Mouse (Mus musculus) heart, postnatal 4 days (tissue): ENCODE data around the gene Hist1h1d. TPM values are rescaled to one million over a fixed set of nuclear protein-coding genes. Genes with fewer than 3 reads are reported as not detected.
A peak's percentile ranks its signal among the peaks of the same experiment; 100 is the strongest.
"Not testable (repeated sequence)": the region's sequence is repeated elsewhere in the genome, so short reads cannot be mapped to it uniquely, and the experiment has no call there.

Experiments used
- DNase-seq: peaks from one replicate; pipeline ENCODE4 v3.0.0; 2021
- total RNA-seq, 2 experiments: library from RNA; stranded (reverse); gene quantifications; 2 replicates each; pipeline ENCODE4 v1.2.3; 2021

The Hist1h1d gene
- total RNA-seq, 2 experiments from 2014 or later = 40.0 to 43.0 TPM

GRCm38 (mm10) chr13:23530181-23530900 lies 22.7 kb upstream of the Hist1h1d start:
- peak; percentile 73 for DNase-seq

- DNase-seq = peak; percentile 97
Observed at GRCm38 (mm10) chr13:23530901-23531875, 21.9 kb upstream of the Hist1h1d start, which contains the start of gene Hist1h4h. TSS of gene Hist1h4h (plus strand) at chr13:23531050.

DNA sequence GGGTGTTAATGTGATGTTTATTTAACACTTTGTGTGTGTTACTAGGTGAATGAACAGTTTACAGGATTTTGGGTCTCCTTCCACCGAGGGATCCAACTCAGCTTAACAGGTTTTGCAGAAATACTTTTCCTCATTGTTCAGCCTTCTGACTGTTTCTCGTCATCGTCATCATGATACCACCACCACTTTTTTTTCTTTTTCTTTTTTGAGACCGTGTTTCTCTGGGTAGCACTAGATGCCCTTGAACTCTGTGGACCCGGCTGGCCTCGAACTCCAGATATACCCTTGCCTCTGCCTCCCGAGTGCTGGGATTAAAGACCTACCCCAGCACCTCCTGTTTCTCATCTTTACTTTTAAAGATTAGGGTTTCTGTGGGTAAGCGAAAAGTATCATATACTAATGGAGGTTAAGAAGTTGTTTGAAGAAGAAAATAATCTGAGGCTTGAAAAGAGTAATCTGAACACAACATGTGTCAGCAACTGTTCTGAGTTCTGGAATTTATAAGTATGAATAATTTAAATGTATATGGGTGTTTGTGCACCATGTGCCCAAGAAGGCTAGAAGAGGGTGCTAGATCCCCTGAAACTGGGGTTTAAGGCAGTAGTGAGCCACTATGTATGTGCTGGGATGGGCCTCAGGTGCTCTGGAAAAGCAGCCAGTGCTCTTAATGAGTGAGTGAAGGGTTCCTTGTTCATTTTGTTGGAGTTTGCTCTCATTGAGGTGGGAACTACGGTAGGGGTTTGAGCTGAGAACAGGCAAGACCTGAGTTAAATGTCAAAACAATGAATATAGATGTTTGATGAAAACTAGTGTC lies 20.6 kb upstream of the Hist1h1d start:
- DNase-seq = no peak

DNA sequence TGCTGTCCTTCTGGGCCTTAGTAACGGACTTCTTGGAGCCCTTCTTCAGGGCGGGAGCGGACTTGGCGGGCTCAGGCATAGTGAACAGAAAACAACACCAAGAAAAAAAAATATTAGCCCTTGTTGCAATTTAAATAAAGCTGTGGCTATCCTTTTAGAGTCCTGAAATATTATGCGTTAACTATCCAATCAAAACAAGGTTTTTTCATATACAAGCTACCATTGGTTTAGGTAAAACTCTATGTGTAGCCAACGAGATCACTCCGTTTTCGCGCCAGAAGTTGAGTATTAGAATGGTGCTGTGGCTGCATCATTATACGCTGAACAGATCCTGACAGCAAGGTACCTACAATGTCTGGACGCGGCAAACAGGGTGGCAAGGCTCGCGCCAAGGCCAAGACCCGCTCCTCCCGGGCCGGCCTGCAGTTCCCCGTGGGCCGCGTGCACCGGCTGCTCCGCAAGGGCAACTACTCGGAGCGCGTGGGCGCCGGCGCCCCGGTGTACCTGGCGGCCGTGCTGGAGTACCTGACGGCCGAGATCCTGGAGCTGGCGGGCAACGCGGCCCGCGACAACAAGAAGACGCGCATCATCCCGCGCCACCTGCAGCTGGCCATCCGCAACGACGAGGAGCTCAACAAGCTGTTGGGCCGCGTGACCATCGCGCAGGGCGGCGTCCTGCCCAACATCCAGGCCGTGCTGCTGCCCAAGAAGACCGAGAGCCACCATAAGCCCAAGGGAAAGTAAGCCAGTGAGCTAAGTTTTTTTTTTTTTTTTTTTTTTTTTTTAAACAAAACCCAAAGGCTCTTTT lies 19.3 kb upstream of the Hist1h1d start, which contains the start of gene Hist1h2af:
Gene Hist1h2af, plus strand, starts transcription at position 347 of the 808 bp plus-strand sequence.
- DNase-seq = peak; percentile 72

- no peak for DNase-seq
Observed at GRCm38 (mm10) chr13:23534368-23535131, 18.5 kb upstream of the Hist1h1d start.

GRCm38 (mm10) chr13:23535137-23536075 lies 17.7 kb upstream of the Hist1h1d start, which contains the start of gene Hist1h3g:
TSS of gene Hist1h3g (plus strand) at chr13:23535422.
- DNase-seq = peak; percentile 88

DNA sequence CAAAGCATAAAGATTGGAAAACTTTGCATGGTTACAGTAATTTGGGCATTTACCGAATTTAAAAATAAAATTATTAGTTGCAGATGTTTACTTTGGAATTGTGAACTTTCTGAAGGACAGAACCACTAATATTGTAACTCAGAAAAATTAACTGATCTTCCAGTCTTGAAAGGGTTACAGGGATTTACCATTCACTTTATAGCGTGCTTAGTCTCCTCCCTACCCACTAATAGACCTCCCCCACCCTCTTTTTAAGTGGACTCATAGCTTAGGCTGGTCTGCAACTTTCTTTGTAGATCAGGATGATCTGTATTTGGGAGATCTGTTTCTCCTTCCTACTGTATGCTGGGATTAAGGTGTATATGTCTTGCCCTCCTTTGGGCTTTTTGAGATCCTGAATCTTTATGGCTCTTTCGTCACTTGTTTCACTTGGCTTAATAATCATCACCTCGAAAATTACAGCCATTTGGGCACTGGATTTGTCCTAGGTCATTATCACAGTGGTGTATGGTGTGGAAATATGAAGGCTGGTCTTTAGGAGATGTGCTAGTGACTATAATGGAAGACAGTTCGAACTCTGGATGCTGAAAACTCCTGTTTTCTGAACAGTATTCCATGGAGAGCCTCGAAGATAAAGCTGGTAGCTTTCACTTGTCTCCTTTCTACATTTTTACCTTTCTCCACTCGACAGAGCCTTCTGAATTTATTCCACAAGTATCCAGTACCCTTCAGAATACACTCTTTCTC lies 16.8 kb upstream of the Hist1h1d start:
- no peak for DNase-seq

- DNase-seq = no peak
Observed at GRCm38 (mm10) chr13:23537006-23537710, 15.9 kb upstream of the Hist1h1d start.

DNA sequence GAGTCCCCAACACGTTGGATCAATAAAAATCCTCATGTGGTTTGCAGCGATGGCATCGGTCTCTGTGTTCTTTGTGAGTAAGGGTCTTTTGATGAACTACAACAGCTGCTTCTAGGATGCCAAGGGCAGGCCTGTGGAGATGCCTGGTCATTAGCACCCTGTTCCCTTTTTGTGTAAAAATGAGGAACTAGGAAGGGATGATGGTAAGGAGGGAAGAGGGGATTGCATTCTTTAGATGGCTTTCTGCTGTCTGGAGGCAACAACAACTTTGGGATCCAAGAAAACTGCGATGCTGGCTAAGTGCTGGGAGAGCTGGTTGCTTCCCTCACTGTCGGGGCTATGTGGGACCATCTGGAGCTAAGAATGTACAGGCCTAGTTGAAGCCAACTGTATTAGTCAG lies 14.8 kb upstream of the Hist1h1d start:
- DNase-seq = no peak

DNA sequence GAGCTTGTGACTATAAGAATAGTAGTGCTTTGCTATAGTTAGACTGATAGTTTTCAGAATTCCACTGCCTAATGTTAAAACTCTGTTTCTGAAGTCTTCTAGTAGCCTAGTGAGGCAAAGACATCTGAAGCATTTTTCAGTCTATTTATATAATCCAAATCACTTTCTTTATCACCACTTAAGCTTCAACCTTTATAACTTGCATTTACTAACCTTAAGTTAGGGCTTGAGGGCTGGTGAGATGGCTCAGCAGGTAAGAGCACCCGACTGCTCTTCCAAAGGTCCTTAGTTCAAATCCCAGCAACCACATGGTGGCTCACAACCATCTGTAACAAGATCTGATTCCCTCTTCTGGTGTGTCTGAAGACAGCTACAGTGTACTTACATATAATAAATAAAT lies 13.2 kb upstream of the Hist1h1d start:
- not testable (repeated sequence) for DNase-seq

- DNase-seq = no peak
Observed at GRCm38 (mm10) chr13:23541497-23541896, 11.6 kb upstream of the Hist1h1d start.

GRCm38 (mm10) chr13:23542225-23542980 lies 10.7 kb upstream of the Hist1h1d start:
- DNase-seq = not testable (repeated sequence)

- DNase-seq = peak; percentile 62
Observed at GRCm38 (mm10) chr13:23542999-23543607, 10.0 kb upstream of the Hist1h1d start, which contains the start of gene Hist1h2bh. TSS of gene Hist1h2bh (minus strand) at chr13:23543392.

DNA sequence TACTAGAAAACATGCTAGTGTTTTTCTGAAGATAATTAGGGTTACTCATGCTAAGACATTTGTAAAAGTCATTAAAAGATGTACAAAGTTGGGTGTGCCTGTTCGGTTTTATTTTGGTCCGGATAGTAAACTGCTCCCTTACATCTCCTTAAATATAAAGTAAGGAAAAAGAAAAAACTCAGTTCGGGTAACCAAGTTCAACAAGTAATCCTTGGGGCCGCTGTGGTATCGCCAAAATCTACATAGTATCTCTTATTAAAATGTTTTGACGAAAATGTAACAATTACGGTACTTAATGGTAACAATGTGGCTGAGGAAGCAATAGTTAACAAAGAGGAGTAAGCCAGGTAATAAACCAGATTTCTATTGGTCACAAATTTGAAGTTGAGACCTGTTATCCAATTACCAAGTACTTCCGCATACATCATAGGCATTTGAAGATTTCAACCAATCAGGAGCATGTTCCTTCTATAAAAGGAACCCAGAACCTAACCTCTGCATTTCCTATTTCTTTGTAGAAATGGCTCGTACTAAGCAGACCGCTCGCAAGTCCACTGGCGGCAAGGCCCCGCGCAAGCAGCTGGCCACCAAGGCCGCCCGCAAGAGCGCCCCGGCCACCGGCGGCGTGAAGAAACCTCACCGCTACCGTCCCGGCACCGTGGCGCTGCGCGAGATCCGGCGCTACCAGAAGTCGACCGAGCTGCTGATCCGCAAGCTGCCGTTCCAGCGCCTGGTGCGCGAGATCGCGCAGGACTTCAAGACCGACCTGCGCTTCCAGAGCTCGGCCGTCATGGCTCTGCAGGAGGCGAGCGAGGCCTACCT lies 8.9 kb upstream of the Hist1h1d start, which contains the start of gene Hist1h3f:
Gene Hist1h3f, plus strand, starts transcription at position 88 of the 822 bp plus-strand sequence.
- peak; percentile 68 for DNase-seq

DNA sequence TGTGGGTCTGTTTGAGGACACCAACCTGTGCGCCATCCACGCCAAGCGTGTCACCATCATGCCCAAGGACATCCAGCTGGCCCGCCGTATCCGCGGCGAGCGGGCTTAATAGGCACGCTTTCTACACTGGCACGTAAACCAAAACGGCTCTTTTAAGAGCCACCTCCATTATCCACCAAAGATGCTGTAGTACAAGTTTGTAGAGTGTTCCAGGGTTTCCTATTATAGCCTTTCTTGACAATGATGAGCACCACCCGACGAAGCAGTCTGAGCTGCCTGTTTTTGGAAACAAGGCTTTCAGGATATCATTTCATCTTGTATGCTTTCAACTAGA lies 8.3 kb upstream of the Hist1h1d start:
- DNase-seq = not testable (repeated sequence)

DNA sequence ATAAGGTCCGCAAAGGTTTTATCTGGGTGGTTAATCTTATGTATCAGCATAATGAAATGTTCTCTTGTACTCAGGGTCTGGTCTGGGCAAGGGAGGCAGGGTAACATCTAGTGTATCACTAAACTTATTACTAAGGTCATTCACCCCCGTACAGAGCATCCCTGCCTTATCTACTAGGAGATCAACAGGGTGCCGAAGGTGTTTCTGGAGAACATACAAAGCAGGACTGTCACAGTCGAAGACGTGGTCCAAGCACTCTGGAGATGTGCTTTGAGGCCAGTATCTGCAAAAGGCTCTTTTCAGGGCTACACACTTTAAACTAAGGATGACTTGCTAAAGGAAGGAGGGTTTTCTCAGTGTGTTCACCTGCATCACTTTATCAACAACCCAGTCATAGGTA lies 6.4 kb upstream of the Hist1h1d start:
- DNase-seq = no peak
